Mouse (Mus musculus): ENCODE data around the gene D630045J12Rik. TPM values are rescaled to one million over a fixed set of nuclear protein-coding genes. Genes with fewer than 3 reads are reported as not detected.

Gene D630045J12Rik
- polyA plus RNA-seq, 1 experiment from 2014 or later = 2.6 TPM

DNA sequence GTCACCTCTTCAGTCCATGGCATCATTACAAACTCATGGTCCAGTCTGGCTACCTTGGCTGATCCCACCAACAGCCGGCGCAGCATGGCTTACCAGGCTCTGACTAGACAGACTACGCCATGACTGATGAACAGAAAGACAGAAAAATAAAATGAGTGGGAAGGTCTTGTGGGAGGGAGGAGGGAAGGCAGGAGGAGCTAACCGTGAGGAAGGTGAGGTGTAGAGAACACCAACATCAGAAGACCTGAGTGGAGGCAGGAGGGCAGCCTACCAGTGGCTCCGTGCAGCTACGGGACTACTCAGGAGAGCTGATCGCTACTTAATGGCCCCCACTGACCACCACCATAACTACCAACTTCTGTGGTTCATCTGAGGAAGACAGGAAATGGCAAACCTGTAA, 60.9 kb downstream of the D630045J12Rik start:
- Histone ChIP-seq H3K9ac (no peak overlapping the region), H3K4me2 (no peak overlapping the region), H3K4me3 (no peak overlapping the region), H3K27me3 (replicated peaks) (no peaks in the 10 kb centered on the region), H3K4me1 (replicated peaks) (peaks cover 15% of the 10 kb centered on the region), H3K36me3 (peaks cover 32% of the 10 kb centered on the region), H3K27ac (ENCODE audit: poor library complexity, severe bottlenecking) (no peak overlapping the region), H3K9me3 (replicated peaks) (no peaks in the 10 kb centered on the region)
- WGBS = 91% methylated on average over 7 of the region's 7 CpGs
- ATAC-seq (ENCODE audit: insufficient number of reproducible peaks, low FRiP score) = no peak

DNA sequence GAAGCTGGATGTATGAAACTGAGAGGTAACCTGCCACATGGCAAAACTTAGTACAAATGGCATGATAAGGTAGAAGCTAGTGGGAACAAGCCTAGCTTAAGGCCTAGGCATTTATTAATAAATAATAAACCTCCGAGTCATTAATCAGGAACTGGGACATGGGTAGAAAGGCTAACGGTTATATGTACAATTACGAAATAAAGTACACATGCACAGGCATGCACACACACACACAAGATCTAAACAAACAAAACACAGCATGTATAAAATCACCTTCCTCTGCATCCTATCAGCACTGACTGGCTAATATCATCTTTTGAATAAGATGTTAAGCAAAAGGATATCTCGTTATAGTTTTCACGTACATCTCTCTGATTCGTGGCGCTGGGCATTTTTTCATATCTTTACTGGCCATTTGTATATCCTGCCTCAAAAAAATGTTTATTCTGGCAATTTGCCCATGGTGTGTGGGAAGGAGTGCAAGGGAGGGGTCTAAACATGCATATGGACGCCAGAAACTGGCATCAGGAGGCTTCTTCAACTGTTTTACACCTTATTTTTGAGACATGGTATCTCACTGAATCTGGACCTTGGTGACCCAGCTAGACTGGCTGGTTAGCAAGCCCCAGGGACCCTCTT, 67.4 kb downstream of the D630045J12Rik start:
- no peak overlapping the region for H3K27ac ChIP-seq (ENCODE audit: poor library complexity, severe bottlenecking)
- ATAC-seq (ENCODE audit: insufficient number of reproducible peaks, low FRiP score) = no peak
- no peak overlapping the region for H3K4me3 ChIP-seq
- no peak overlapping the region for H3K9ac ChIP-seq
- peaks cover 22% of the 10 kb centered on the region for H3K36me3 ChIP-seq
- no peaks in the 10 kb centered on the region for H3K9me3 ChIP-seq (replicated peaks)
- 65% methylated on average over 8 of the region's 8 CpGs for WGBS
- H3K4me1 ChIP-seq (replicated peaks) = peaks cover 8% of the 10 kb centered on the region
- H3K4me2 ChIP-seq = no peak overlapping the region
- H3K27me3 ChIP-seq (replicated peaks) = no peaks in the 10 kb centered on the region

DNA sequence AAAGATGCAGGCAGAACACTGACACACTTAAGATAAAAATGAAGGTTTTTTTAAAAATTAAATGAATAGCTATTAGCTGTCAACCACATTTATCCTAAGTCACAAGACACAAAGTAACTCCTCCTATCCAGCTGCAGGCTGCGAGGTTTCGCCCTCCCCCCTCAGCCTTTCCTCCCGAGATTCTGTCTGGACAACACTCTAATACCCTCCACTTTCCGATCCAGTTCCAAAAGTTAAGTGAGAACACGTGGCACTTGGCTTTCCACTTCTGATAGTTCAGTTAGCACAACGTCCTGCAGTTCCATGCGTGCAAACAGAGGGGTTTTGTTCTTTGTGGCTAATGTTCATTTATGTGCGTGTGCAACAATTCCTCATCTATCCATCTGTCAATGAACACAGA, 69.0 kb downstream of the D630045J12Rik start:
- H3K36me3 ChIP-seq = peaks cover 22% of the 10 kb centered on the region
- H3K27ac ChIP-seq (ENCODE audit: poor library complexity, severe bottlenecking) = no peak overlapping the region
- H3K4me2 ChIP-seq = no peak overlapping the region
- H3K4me1 ChIP-seq (replicated peaks) = peaks cover 10% of the 10 kb centered on the region
- no peak for ATAC-seq (ENCODE audit: insufficient number of reproducible peaks, low FRiP score)
- no peak overlapping the region for H3K9ac ChIP-seq
- H3K9me3 ChIP-seq (replicated peaks) = no peaks in the 10 kb centered on the region
- H3K27me3 ChIP-seq (replicated peaks) = no peaks in the 10 kb centered on the region
- no peak overlapping the region for H3K4me3 ChIP-seq
- WGBS = 68% methylated on average over 8 of the region's 8 CpGs

DNA sequence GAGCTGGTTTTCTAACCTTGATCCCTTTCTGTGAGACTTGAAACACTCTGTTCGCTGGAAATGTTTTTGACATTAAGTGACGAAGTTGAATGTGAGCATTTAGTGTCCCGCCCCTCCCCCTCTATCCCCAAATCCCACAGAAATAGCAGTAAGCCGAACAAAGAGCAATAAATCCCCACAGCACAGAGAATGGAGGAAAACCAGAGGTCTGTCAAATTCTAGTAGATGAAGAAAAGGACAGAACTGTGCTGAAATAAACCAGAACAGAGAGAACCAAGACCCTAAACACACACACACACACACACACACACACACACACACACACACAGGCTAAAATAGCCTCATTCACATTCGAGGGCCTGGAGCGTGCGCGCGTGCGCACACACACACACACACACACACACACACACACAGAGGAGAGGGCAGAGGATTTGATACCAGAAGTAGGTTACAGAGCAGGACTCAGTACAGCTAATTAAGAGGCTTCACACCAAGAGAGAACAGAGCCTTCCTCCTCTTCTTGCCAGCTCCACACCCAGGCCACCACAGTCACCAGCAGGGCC, 72.0 kb downstream of the D630045J12Rik start:
- no peaks in the 10 kb centered on the region for H3K9me3 ChIP-seq (replicated peaks)
- peaks cover 14% of the 10 kb centered on the region for H3K36me3 ChIP-seq
- no peaks in the 10 kb centered on the region for H3K27me3 ChIP-seq (replicated peaks)
- 73% methylated on average over 10 of the region's 10 CpGs for WGBS
- H3K4me1 ChIP-seq (replicated peaks) = peaks cover 17% of the 10 kb centered on the region
- no peak for ATAC-seq (ENCODE audit: insufficient number of reproducible peaks, low FRiP score)
- H3K9ac ChIP-seq = no peak overlapping the region
- H3K4me2 ChIP-seq = no peak overlapping the region
- H3K4me3 ChIP-seq = no peak overlapping the region
- no peak overlapping the region for H3K27ac ChIP-seq (ENCODE audit: poor library complexity, severe bottlenecking)

DNA sequence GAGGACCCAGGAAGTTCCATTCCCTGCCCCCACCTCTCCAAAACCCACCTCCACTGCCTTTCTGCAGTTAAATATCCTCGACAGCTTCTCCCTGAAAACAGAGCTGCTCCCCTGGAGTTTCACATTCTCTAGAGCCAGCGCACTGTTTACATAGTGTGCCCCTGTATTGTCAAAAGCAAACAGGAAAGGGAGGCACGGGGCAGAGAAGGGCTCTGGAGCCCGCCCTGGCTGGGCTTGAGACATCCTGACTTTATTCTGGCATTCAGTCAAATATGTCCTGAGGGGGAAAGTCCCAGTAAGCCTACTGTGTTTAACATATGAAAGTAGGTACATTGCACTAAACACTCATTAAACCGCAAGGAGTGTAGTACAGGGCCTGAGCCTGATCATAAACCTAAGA, 73.1 kb downstream of the D630045J12Rik start:
- H3K9me3 ChIP-seq (replicated peaks) = no peaks in the 10 kb centered on the region
- no peak overlapping the region for H3K4me3 ChIP-seq
- 51% methylated on average over 5 of the region's 5 CpGs for WGBS
- H3K27ac ChIP-seq (ENCODE audit: poor library complexity, severe bottlenecking) = no peak overlapping the region
- no peak overlapping the region for H3K4me2 ChIP-seq
- H3K9ac ChIP-seq = no peak overlapping the region
- peaks cover 17% of the 10 kb centered on the region for H3K4me1 ChIP-seq (replicated peaks)
- ATAC-seq (ENCODE audit: insufficient number of reproducible peaks, low FRiP score) = no peak
- peaks cover 14% of the 10 kb centered on the region for H3K36me3 ChIP-seq
- no peaks in the 10 kb centered on the region for H3K27me3 ChIP-seq (replicated peaks)

DNA sequence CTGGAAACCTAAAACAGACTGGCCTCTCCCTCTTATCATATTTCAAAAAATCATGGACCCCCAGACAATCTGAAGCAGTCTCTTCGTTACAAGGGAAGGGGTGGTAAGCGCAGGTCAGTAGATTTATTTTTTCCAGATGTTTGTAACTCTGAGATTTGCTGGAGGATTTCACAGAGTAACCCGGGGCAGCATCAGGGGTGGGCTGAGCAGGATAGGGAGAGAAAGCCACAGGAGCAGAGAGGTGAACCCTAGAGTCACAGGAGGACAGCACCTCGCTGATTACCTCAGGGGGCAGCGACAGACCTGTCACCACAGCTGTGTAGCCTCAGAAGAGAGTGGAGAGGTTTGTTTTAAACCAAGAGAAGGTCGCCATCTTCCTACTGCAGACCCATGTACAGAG, 88.4 kb downstream of the D630045J12Rik start:
- H3K4me3 ChIP-seq = no peak overlapping the region
- no peak overlapping the region for H3K4me2 ChIP-seq
- H3K9ac ChIP-seq = no peak overlapping the region
- peaks cover 19% of the 10 kb centered on the region for H3K36me3 ChIP-seq
- no peak overlapping the region for H3K27ac ChIP-seq (ENCODE audit: poor library complexity, severe bottlenecking)
- no peaks in the 10 kb centered on the region for H3K9me3 ChIP-seq (replicated peaks)
- ATAC-seq (ENCODE audit: insufficient number of reproducible peaks, low FRiP score) = no peak
- 72% methylated on average over 6 of the region's 6 CpGs for WGBS
- no peaks in the 10 kb centered on the region for H3K27me3 ChIP-seq (replicated peaks)
- no peaks in the 10 kb centered on the region for H3K4me1 ChIP-seq (replicated peaks)

DNA sequence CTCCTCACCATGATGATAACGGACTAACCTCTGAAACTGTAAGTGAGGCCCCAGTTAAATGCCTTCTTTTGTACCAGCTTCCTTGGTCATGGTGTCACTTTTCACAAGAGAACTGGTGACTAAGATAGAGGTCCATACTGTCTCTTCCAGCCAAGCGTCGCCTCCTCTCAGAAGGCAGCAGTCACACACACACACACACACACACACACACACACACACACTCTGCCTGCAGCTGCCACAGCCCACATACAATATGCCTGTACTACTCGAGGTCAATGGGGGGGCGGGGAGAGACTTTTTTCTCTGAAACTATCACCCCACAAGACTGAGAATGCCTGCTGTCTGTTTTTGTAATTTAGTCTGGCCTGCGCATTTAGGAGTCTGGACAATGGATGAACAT, 89.1 kb downstream of the D630045J12Rik start:
- Histone ChIP-seq H3K4me3 (no peak overlapping the region), H3K4me2 (no peak overlapping the region), H3K36me3 (peaks cover 14% of the 10 kb centered on the region), H3K27ac (ENCODE audit: poor library complexity, severe bottlenecking) (no peak overlapping the region), H3K27me3 (replicated peaks) (no peaks in the 10 kb centered on the region), H3K9ac (no peak overlapping the region), H3K4me1 (replicated peaks) (no peaks in the 10 kb centered on the region), H3K9me3 (replicated peaks) (no peaks in the 10 kb centered on the region)
- ATAC-seq (ENCODE audit: insufficient number of reproducible peaks, low FRiP score) = no peak
- WGBS = 88% methylated on average over 6 of the region's 6 CpGs

DNA sequence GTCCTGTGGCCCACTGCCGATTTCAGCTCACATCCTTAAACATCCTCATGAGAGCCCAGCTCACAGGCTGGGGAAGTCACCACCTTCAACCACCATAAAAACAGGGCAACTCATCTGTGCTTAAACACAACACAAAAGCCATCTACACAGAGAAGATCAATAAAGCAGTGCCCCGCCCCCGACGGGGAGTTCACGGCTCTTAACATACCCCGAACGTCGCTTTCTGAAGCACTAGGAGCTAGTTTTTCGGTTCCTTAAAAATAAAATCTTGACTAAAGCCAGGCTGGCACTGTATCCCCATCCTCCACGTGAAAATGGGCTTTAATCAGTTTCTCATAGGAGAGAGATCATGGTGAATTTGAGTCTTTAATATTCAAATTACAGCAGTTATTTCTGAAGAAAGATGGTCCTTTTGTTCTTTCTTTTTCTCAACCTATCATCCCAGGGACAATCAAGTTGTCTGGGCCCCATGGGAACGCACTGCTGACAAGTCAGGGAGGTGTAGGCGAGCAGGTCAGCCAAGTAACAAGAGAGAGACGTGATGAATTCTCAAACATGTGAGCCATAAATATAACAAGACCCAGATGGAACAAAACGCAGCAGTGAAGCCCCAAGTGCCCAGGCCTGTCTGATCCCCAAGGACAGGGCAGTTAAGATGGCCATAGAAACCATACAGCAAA, 90.8 kb downstream of the D630045J12Rik start:
- no peak overlapping the region for H3K4me3 ChIP-seq
- no peaks in the 10 kb centered on the region for H3K9me3 ChIP-seq (replicated peaks)
- WGBS = 77% methylated on average over 14 of the region's 14 CpGs
- no peak overlapping the region for H3K27ac ChIP-seq (ENCODE audit: poor library complexity, severe bottlenecking)
- H3K9ac ChIP-seq = no peak overlapping the region
- peaks cover 12% of the 10 kb centered on the region for H3K36me3 ChIP-seq
- no peaks in the 10 kb centered on the region for H3K27me3 ChIP-seq (replicated peaks)
- no peak for ATAC-seq (ENCODE audit: insufficient number of reproducible peaks, low FRiP score)
- no peaks in the 10 kb centered on the region for H3K4me1 ChIP-seq (replicated peaks)
- H3K4me2 ChIP-seq = no peak overlapping the region

DNA sequence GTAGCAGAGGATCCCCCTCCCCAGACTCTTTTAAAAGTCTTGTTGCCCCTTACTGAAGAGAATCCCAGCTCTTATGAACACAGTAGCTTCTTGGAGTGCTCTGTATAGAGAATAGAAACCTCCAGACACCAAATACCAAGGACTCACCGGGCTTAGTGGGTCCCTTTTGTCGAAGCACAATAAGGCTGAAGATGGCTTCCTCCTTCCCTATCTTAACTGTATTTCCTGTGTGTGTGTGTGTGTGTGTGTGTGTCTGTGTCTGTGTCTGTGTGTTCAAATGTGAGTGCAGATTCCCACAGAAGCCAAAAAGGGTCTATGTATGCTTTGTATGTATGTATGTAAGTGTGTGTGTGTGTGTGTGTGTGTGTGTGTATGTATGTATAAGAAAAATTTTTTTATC, 93.3 kb downstream of the D630045J12Rik start:
- no peak for ATAC-seq (ENCODE audit: insufficient number of reproducible peaks, low FRiP score)
- 56% methylated on average over 2 of the region's 2 CpGs for WGBS

DNA sequence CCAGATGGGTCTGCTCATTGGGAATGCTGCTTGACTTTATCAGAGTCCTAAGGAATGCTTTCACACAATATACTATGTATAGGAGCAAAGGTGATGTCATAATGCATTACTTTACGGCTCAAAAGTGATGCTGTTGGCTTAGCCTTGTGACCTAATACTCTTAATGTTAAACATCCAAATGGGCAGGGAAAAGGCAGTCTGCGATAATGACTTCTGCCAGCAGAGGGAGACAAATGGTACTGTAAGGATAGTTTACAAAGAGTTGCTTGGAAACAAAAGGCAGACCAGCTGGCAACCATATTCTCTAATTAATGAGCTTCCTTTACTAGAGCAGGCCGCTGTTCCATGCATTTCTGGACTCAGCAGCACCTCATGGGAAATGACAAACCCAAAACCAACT, 93.7 kb downstream of the D630045J12Rik start:
- no peak overlapping the region for H3K4me3 ChIP-seq
- H3K27me3 ChIP-seq (replicated peaks) = no peaks in the 10 kb centered on the region
- no peak overlapping the region for H3K4me2 ChIP-seq
- no peaks in the 10 kb centered on the region for H3K4me1 ChIP-seq (replicated peaks)
- 0 out of 2 replicates have a peak, but pooled peaks cover 6% of the 10 kb centered on the region for H3K36me3 ChIP-seq
- H3K9me3 ChIP-seq (replicated peaks) = no peaks in the 10 kb centered on the region
- no peak overlapping the region for H3K27ac ChIP-seq (ENCODE audit: poor library complexity, severe bottlenecking)
- 22% methylated on average over 3 of the region's 3 CpGs for WGBS
- ATAC-seq (ENCODE audit: insufficient number of reproducible peaks, low FRiP score) = no peak
- no peak overlapping the region for H3K9ac ChIP-seq

More for the DNA sequence above, 93.3 kb downstream of the D630045J12Rik start:
- 0 out of 2 replicates have a peak, but pooled peaks cover 6% of the 10 kb centered on the region for H3K36me3 ChIP-seq
- H3K9ac ChIP-seq = no peak overlapping the region
- no peak overlapping the region for H3K4me3 ChIP-seq
- H3K9me3 ChIP-seq (replicated peaks) = no peaks in the 10 kb centered on the region
- H3K27ac ChIP-seq (ENCODE audit: poor library complexity, severe bottlenecking) = no peak overlapping the region
- no peaks in the 10 kb centered on the region for H3K4me1 ChIP-seq (replicated peaks)
- H3K4me2 ChIP-seq = no peak overlapping the region
- H3K27me3 ChIP-seq (replicated peaks) = no peaks in the 10 kb centered on the region

DNA sequence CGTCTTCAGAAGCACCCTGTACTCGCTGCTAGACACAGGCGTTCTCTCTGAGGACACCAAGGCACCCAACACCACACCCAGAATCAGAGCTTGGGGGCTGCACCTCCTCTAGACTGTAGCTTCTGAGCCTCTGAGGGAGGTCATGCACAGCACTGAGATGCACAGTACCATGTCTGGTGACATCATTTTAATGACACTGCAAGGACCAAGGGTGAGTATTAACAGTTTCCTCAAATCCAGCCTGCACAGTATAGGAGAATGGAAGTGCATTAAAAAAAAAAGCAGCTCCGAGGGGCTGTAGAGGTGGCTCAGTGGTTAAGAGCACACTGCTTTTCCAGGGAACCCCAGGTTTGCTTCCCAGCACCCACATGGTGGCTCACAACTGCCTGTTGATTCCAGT, 94.2 kb downstream of the D630045J12Rik start:
- no peak for ATAC-seq (ENCODE audit: insufficient number of reproducible peaks, low FRiP score)
- WGBS = 82% methylated on average over 4 of the region's 4 CpGs
- H3K9ac ChIP-seq = no peak overlapping the region

More for the DNA sequence above, 94.2 kb downstream of the D630045J12Rik start:
- Histone ChIP-seq H3K4me2 (no peak overlapping the region), H3K27me3 (replicated peaks) (no peaks in the 10 kb centered on the region), H3K27ac (ENCODE audit: poor library complexity, severe bottlenecking) (no peak overlapping the region), H3K4me3 (no peak overlapping the region), H3K4me1 (replicated peaks) (no peaks in the 10 kb centered on the region), H3K36me3 (0 out of 2 replicates have a peak, but pooled peaks cover 4% of the 10 kb centered on the region), H3K9me3 (replicated peaks) (no peaks in the 10 kb centered on the region)
